Mouse (Mus musculus): Measurements from ENCODE around the gene Dapk3.
A peak's percentile ranks its signal among the peaks of the same experiment; 100 is the strongest.
"Not testable (repeated sequence)": the region's sequence is repeated elsewhere in the genome, so short reads cannot be mapped to it uniquely, and the experiment has no call there.

Dapk3 gene

DNA sequence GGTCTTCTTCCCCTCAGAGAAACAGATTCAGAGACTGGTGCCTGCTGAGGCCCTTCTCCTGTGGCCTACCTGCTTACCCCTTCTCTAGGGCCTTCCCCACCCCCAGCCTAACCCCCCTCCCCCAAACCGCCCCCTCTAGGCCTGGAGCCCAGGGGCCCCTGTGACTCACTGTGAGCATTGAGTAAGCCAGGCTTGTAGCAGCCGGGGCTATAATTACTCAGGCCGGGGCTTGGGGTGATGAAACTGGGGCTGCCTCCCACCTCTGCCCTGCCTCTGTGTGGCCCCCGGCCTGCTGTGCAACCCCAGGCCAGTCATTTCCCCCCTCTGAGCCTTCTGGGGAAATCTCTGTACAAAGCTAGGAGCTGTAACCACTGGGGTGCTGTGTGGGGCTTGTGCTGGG lies 36.5 kb upstream of the Dapk3 start:
- DNase-seq = no peak

DNA sequence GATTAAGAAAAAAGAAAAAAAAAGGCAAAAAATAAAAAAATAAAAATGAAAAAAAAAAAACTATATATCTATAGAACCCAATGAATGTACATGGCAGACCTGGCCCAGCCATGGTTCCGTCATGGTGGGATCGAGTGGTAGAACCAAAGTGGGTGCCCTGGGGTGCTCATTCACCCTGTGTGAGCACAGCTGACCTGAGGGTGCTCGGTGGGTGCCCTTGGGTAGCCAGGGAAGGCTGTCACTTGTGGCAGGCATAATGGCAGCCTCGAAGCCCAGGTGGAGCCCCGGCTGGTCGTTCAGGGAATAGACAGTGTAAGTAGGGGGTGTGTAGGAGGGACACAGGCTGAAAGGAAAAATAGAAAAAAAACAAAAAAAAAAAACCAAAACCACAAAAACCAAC lies 31.5 kb upstream of the Dapk3 start:
- no peak for DNase-seq

GRCm38 (mm10) chr10:81152609-81153008 lies 30.2 kb upstream of the Dapk3 start:
- no peak for DNase-seq

DNA sequence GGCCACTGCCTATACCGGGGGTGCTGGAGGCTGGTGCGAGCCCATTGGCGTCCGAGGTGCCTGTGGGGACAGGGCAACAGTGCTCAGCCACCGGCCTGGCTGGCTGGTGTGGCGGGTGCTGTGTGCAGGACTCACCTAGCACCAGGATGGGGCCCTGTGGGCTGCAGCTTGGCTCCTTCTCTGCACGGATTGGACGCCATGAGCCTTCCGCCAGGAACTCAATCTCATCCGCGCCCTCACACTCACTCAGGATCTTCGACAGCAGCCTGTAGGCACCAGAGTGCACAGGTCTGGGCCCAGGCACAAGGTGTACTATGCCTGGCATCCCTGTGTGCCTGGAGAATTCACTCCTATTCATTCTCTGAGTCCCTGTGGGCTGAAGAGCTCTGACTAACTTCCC lies 28.5 kb upstream of the Dapk3 start:
- DNase-seq = no peak

- no peak for DNase-seq
Observed at GRCm38 (mm10) chr10:81154736-81155135, 28.1 kb upstream of the Dapk3 start.

DNA sequence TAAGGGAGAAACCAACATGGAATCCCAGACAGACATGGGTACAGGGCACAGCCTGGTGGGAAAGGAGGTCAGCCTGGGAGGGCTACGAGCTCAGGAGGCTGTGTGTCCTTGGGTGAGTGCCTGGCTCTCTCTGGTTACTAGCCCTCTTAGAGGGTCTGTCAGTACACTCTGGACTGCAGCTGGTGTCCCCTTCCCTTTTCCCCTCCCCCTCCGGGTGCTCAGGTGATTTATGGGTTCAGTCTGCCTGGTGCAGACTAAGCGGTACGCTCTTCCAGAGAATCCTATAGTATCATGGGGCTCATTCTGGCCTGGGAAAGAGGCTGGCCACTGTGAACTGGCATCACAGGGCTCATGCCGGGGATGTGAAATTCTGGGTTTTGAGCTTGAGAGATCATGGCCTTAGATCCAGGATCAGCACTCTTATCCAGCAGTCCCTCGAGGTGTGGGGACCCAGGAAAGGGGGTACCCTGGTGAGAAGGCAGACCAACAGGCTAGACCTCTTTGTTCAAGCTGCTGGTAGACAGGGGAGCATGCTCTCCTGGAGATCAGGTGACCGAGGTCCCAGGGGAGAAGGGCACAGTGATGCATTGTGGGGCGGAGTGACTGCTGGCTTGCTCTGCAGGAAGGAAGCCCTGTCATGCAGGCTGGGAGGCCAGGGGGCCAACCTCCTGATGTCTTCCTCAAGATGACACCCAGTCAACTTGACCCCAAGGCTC lies 21.0 kb upstream of the Dapk3 start:
- DNase-seq = no peak

DNA sequence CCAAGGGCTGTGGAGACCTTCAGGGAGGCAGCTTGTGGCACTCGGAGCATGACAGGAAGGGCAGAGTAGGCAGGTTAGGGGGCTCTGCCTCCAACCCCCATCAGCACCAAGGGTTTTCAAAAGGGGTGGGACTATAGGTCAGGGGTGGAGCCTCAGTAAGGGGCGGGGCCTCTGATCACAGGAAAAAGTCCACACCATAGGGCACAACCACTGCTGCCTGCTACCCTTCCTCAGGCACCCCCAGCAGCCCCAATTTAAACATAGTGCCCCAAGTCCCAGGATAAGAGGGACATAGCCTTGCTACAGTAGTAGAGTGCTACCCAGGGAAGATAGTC lies 20.5 kb upstream of the Dapk3 start:
- DNase-seq = no peak

GRCm38 (mm10) chr10:81165118-81165517 lies 17.7 kb upstream of the Dapk3 start:
- peak in 1 of 2 experiments; percentile 53 for DNase-seq

- peak; percentile 100 for DNase-seq
Observed at GRCm38 (mm10) chr10:81167200-81168086, 15.4 kb upstream of the Dapk3 start, which contains the start of gene Pias4. Gene Pias4, minus strand, starts transcription at chr10:81167923.

GRCm38 (mm10) chr10:81168087-81168431 lies 14.7 kb upstream of the Dapk3 start:
- no peak for DNase-seq

- peak; percentile 90 to 93 for DNase-seq
Observed at GRCm38 (mm10) chr10:81168521-81169244, 14.1 kb upstream of the Dapk3 start.

GRCm38 (mm10) chr10:81169411-81169900 lies 13.3 kb upstream of the Dapk3 start:
- DNase-seq = not testable (repeated sequence)

DNA sequence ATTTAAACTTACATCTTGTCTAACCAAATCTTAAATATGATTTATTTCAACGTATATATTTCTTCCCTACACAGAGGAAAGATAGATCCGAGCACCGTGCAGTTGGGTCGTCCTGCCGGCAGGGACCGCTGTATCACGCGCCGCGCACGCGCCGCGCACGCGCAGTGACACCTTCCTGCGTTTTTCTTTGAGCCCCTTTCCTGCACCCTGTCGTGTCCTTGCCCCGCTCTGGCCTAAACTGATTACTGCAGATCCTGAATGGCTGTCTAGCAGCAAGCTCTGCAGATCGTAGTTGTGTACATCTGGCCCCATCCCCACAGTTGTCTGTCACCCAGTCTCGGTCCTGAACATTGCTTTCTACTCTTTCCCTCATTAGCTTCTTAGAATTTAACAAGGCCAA lies 9.7 kb upstream of the Dapk3 start:
- peak; percentile 76 to 78 for DNase-seq

GRCm38 (mm10) chr10:81174617-81175344 lies 8.0 kb upstream of the Dapk3 start:
- DNase-seq = peak; percentile 86 to 90

- not testable (repeated sequence) for DNase-seq
Observed at GRCm38 (mm10) chr10:81175345-81175701, 7.5 kb upstream of the Dapk3 start.

GRCm38 (mm10) chr10:81175936-81176465 lies 6.8 kb upstream of the Dapk3 start:
- peak in 1 of 2 experiments; percentile 51 for DNase-seq

DNA sequence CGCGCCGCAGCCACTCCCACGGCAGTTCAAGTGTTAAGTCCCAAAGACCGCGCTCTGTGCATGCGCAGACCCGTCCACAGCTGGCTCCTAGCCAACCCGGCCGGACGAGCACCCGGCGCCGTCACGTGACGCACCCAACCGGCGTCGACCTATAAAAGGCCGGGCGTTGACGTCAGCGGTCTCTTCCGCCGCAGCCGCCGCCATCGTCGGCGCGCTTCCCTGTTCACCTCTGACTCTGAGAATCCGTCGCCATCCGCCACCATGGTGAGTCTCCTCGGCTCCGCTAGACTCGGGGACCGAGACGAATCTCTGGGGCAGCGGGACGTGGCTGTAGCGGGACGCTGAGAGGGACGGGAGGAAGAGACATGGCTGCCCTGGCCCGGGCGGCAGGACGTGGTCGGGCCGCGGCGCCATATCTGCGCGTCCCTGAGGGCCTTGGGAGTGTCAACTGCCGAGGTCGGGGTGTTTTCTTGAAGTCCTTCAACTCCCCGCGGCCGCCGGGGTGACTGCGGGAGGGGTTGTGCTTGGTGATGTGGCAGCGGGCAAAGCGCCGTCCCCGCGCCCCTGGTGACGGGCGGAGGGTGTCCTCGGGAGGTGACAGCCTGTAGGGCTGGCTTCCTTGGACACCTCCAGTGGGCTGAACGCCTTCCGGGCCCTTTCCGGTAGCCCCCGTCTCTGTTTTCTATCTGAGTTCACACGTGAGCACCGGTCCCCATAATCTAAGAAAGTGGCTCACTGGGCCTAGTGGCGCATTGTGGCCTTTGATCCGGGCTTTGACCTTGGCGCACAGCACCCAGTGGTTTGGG lies 6.1 kb upstream of the Dapk3 start, which contains the start of gene Eef2:
Eef2 (plus strand) TSS at position 166 of the 806 bp plus-strand sequence.
- DNase-seq = peak; percentile 98 to 99

- no peak for DNase-seq
Observed at GRCm38 (mm10) chr10:81177491-81177925, 5.3 kb upstream of the Dapk3 start.

DNA sequence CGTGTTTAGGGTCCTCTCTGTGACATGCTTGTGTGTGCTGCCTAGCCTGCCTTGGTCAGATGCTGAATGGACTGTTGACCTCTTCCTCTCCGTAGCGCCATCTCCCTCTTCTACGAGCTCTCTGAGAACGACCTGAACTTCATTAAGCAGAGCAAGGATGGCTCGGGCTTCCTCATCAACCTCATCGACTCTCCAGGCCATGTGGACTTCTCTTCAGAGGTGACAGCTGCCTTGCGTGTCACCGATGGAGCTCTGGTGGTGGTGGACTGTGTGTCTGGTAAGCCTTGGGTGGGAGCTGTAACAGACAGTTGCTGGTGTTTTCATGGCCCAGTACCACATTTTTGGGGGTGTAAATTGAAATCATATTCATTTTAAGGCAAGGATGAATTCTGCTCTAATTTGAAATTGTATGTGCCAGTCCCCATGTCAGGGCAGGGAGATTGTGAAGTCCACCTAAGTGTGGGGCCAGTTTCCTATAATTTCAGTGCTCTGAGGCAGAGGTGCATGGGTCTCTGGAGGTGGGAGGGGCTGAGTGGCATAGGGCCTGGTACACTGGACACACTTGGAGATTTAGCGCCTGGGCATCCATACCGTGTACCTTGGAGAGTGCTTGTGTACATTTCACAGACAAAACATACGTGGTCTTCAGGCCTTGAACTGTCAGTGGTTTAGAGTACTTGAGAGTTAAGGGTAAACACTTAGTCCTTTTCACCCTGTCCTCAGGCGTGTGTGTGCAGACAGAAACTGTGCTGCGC lies 4.7 kb upstream of the Dapk3 start:
- no peak for DNase-seq

DNA sequence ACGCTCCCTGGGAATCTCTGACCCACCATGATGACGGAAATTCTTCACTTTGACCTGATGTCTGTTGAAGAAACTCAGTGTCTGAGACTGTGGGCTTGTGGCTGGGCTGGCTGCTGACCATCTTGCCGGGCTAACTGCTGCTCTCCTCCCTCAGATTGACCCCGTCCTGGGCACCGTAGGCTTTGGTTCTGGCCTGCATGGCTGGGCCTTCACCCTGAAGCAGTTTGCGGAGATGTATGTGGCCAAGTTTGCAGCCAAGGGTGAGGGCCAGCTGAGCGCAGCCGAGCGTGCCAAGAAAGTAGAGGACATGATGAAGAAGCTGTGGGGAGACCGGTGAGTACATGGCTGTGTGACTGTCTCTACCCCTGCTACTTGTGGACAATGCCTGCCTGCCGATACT lies 3.9 kb upstream of the Dapk3 start:
- no peak for DNase-seq
